Mouse (Mus musculus) hindbrain, embryonic 10.5 days (tissue): ENCODE data around the gene Rack1. TPM values are rescaled to one million over a fixed set of nuclear protein-coding genes. Genes with fewer than 3 reads are reported as not detected.
A peak's percentile ranks its signal among the peaks of the same experiment; 100 is the strongest.

Experiments used
- DNase-seq: peaks from one replicate; pipeline ENCODE4 v3.0.0-alpha.2; 2017; ENCODE audit warnings: low spot score
- H3K27ac ChIP-seq: fragments of 300-500 bp; sonication (generic); 2 replicates; pipeline ENCODE4 v1.5.1; 2016; ENCODE audit warnings: mild to moderate bottlenecking, moderate library complexity
- H3K27me3 ChIP-seq: fragments of 300-500 bp; sonication (generic); 2 replicates; pipeline ENCODE4 v1.6.1; 2016; ENCODE audit warnings: mild to moderate bottlenecking; ENCODE audit not compliant: poor library complexity, insufficient read depth, severe bottlenecking
- H3K36me3 ChIP-seq: fragments of 300-500 bp; sonication (generic); 2 replicates; pipeline ENCODE4 v1.6.1; 2016; ENCODE audit warnings: mild to moderate bottlenecking, moderate library complexity
- H3K4me1 ChIP-seq: fragments of 300-500 bp; sonication (generic); replicated peaks from 2 replicates; pipeline ENCODE4 v1.6.1; 2016; ENCODE audit warnings: mild to moderate bottlenecking
- H3K4me3 ChIP-seq: fragments of 300-500 bp; sonication (generic); 2 replicates; pipeline ENCODE4 v1.5.1; 2016; ENCODE audit warnings: mild to moderate bottlenecking, moderate library complexity
- H3K9me3 ChIP-seq: fragments of 300-500 bp; sonication (generic); 2 replicates; pipeline ENCODE4 v1.6.1; 2016; ENCODE audit warnings: mild to moderate bottlenecking, moderate library complexity
- WGBS: fragments of 180-500 bp; shearing (Covaris S2); methylation state at CpG from one replicate; pipeline ENCODE4 v1.1.7; 2016; 5-methylcytosine and 5-hydroxymethylcytosine counted together
- polyA plus RNA-seq: library from polyadenylated mRNA; unstranded; fragments of >200 nt; fragmentation: Nextera tagmentation; extraction: Ambion mirVana; gene quantifications from 2 replicates; pipeline ENCODE4 v1.2.1, GENCODE M21; 2016

Rack1 gene
- polyA plus RNA-seq, 1 experiment from 2014 or later, result 672 TPM

DNA sequence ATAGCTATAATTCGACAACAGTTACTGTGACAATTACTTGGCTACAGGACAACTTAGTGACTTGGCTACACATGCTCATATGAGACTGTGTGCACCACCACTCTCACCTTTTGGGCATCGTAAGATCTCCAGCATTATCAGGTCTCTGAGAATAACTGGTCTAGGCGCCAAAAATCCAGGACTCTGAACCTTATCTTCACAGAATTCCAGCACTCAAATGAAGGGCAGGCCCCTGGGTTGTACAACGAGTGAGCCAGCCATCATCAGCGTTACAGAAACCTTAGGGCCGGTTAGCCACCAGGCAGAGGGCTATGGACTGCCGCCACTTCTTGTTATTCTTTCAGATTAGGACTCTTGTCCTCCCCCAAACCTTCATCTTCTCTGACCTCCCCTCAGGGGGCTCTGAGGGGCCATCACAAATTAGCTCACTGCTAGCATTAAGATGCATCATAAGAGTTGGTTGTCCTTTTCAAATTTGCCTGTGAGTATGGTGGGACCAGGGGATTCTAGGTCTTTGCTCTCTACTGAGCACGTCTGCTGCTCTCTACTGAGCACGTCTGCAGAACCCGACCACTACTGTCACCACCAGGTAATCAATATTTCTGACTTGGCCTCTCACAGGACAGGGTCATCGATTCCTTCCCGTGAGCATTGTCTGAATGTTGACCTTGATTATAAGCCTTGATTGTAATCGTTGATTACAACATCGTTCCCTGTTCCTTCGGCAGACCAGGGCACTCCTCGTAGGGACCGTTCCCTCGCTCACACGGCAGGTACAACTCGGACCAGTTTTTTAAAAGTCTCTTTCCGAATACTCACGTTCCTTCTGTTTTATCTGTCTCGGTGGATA, 52.7 kb downstream of the Rack1 start:
- Histone ChIP-seq H3K4me1 (peaks cover 31% of the 10 kb centered on the region), H3K9me3 (no peaks in the 10 kb centered on the region; the same call in 1 of the 2 replicates), H3K4me3 (peak overlapping the region; percentile 71), H3K27ac (no peak overlapping the region), H3K27me3 (peaks cover 26% of the 10 kb centered on the region), H3K36me3 (no peaks in the 10 kb centered on the region)
- WGBS, result 9% methylated on average over 23 of the region's 23 CpGs
- no peak for DNase-seq

DNA sequence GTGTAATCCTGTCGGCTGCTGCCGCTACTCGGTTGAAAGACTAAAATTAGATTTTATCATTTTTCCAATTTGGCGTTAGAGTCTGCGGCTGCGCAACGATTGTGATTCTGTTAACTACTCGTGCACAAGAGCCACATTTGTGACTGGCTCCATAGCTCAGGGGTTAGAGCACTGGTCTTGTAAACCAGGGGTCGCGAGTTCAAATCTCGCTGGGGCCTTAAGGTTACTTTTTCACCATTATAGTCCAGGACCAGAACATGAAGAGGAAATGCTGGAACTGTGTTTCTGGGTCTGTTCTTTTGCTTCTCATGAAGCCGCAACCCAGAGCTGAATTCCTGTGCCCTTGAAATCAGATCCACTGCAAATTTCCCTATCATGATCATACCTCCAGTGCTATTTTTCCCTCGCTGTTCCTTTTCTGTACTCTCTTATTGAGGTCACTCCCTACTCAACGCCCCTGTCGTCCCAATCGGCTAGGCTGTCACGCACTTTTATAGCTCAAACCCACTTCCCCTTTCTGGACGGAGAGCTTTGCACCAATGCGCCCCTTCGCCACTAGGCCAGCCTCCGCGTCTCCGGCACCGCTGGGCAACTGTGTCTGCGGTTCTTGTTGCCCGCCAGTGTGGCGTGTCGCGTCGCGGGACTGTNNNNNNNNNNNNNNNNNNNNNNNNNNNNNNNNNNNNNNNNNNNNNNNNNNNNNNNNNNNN, 53.5 kb downstream of the Rack1 start:
- DNase-seq, result peak; percentile 85
- peaks cover 39% of the 10 kb centered on the region for H3K4me1 ChIP-seq
- H3K36me3 ChIP-seq, result no peaks in the 10 kb centered on the region
- H3K27ac ChIP-seq, result no peak overlapping the region; the same call in 1 of the 2 replicates
- no peaks in the 10 kb centered on the region; the same call in 1 of the 2 replicates for H3K9me3 ChIP-seq
- peak overlapping the region; percentile 71 for H3K4me3 ChIP-seq
- under 1% methylated on average over 31 of the region's 31 CpGs for WGBS
- H3K27me3 ChIP-seq, result peaks cover 19% of the 10 kb centered on the region

Other genes starting within 250 kb of the Rack1 start
- gene Trim41, start 17.0 kb downstream of the Rack1 start, polyA plus RNA-seq, result 4.5 and 5.1 TPM in 2 replicates
- 0.26 and 0.30 TPM in 2 replicates for gene Trim7, start 25.8 kb downstream of the Rack1 start, polyA plus RNA-seq
- gene Gm12184, start 26.3 kb downstream of the Rack1 start, polyA plus RNA-seq, result 3.5 and 4.7 TPM in 2 replicates
- gene Irgm1, start 71.4 kb downstream of the Rack1 start, polyA plus RNA-seq, result 1.8 and 2.4 TPM in 2 replicates
- 0.12 TPM in 1 of 2 replicates, not detected in the other for gene Gm5431, start 101.9 kb downstream of the Rack1 start, polyA plus RNA-seq
- 1.8 and 2.0 TPM in 2 replicates for gene Psme2b, start 145.9 kb downstream of the Rack1 start, polyA plus RNA-seq
- gene Olfr56, start 178.6 kb downstream of the Rack1 start, polyA plus RNA-seq, result not detected in 2 replicates
- 0.04 and 0.10 TPM in 2 replicates for gene 9930111J21Rik1, start 179.1 kb downstream of the Rack1 start, polyA plus RNA-seq
- gene Gm12185, start 191.9 kb downstream of the Rack1 start, polyA plus RNA-seq, result not detected in 2 replicates
- not detected in 2 replicates for gene Tgtp1, start 193.8 kb downstream of the Rack1 start, polyA plus RNA-seq